Mouse (Mus musculus): ENCODE data around the gene Tmbim1. TPM values are rescaled to one million over a fixed set of nuclear protein-coding genes. Genes with fewer than 3 reads are reported as not detected.
A peak's percentile ranks its signal among the peaks of the same experiment; 100 is the strongest.

Gene Tmbim1
- total RNA-seq, 1 experiment: 38.0 TPM

DNA sequence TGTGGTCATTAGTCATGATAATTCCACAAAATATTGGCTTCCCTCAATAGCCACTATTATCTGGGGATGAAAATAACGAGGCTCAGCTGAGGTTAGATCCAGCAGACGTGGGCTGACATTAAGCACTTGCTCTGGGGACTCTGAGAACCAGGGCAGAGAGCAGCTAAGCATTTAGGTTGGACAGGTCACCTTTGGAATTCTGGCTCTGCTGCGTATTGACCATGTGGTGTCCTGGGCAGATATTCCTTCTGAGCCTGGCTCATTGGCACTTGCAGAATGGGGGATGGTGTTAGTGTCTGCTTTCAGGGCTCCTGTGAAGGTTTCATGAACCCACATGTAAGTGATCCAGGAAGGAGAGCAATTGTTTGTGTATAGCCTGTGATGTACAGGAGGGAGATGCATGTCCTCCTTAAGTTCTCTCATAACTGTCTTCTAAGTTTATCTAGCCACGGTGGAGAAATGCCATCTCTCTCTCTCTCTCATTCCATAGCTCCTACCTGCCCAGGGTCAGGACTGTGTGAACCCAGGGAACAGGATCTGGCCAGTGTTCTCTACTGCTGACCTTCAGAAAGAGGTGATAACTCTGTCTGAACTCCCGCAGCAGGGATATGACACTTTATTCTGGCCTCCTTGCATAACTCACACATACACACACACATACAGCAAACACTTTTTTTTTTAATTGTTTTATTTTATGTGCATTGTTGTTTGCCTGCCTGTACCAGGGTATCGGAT is 30.2 kb upstream of the Tmbim1 start:
- TF ChIP-seq MAFK (IDR thresholded peaks at IDR 0.05; ENCODE audit: insufficient read depth, low read depth, low read length) (no peak), CHD2 (IDR thresholded peaks at IDR 0.05; ENCODE audit: low read depth, low read length) (no peak), HCFC1 (IDR thresholded peaks at IDR 0.05; ENCODE audit: borderline replicate concordance, insufficient read depth, low read length) (no peak), ZC3H11A (IDR thresholded peaks at IDR 0.05; ENCODE audit: borderline replicate concordance, low read depth, low read length) (no peak)

DNA sequence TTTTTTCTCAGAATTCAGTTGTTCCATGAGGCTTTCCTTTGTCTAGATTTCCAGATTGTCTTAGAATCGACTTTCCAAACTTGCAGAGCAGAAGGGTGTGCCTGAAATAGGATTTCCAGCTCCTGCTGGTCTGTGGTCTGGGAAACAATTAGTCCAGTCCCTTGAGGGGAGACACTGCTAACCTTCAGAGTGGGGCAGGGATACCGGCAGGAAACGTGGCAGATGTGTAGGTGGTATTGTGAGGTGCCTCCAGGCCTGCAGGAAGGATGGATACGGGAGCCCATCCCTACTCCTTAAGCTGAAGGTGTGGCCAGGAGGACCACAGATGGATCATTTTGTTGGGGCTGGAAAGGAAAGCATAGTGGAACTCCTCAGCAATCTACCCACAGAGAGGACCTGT is 29.6 kb upstream of the Tmbim1 start:
- Histone ChIP-seq H3K4me3 (ENCODE audit: insufficient read depth in 1 of 2, low read depth in 1 of 2, low read length in 2 of 2, poor library complexity in 1 of 2, severe bottlenecking in 1 of 2) (no peak overlapping the region), H3K9ac (ENCODE audit: insufficient read depth, low read depth, low read length, poor library complexity, severe bottlenecking) (no peak overlapping the region), H3K36me3 (ENCODE audit: control insufficient read depth, insufficient read depth, low read length, poor library complexity, severe bottlenecking) (no peaks in the 10 kb centered on the region), H3K9me3 (ENCODE audit: control insufficient read depth, insufficient read depth, low read depth, low read length) (no peaks in the 10 kb centered on the region), H3K27ac (ENCODE audit: insufficient read depth, low read depth, low read length, poor library complexity, severe bottlenecking) (no peak overlapping the region), H3K4me1 (ENCODE audit: control insufficient read depth in 2 of 2, insufficient read depth in 2 of 2, low read length in 2 of 2, poor library complexity in 1 of 2) (peaks cover 4 to 14% of the 10 kb centered on the region in 2 experiments; a peak in 3 of 4 replicates)
- TF ChIP-seq CHD2 (IDR thresholded peaks at IDR 0.05; ENCODE audit: low read depth, low read length) (no peak), MAFK (IDR thresholded peaks at IDR 0.05; ENCODE audit: insufficient read depth, low read depth, low read length) (no peak), ZNF384 (IDR thresholded peaks at IDR 0.05; ENCODE audit: low read depth, low read length) (no peak), ZC3H11A (IDR thresholded peaks at IDR 0.05; ENCODE audit: borderline replicate concordance, low read depth, low read length) (no peak), HCFC1 (IDR thresholded peaks at IDR 0.05; ENCODE audit: borderline replicate concordance, insufficient read depth, low read length) (no peak)
- in situ Hi-C loops (cut with MboI; ENCODE audit: low sequenced_read_pairs in 2 of 2, unreplicated experiment in 2 of 2): no loop called here
- no peak for DNase-seq (ENCODE audit: low read depth, low spot score)

More for the DNA sequence above, 30.2 kb upstream of the Tmbim1 start:
- Histone ChIP-seq H3K4me3 (ENCODE audit: insufficient read depth in 1 of 2, low read depth in 1 of 2, low read length in 2 of 2, poor library complexity in 1 of 2, severe bottlenecking in 1 of 2) (no peak overlapping the region), H3K9ac (ENCODE audit: insufficient read depth, low read depth, low read length, poor library complexity, severe bottlenecking) (no peak overlapping the region), H3K9me3 (ENCODE audit: control insufficient read depth, insufficient read depth, low read depth, low read length) (no peaks in the 10 kb centered on the region), H3K4me1 (ENCODE audit: control insufficient read depth in 2 of 2, insufficient read depth in 2 of 2, low read length in 2 of 2, poor library complexity in 1 of 2) (peaks cover 4 to 14% of the 10 kb centered on the region in 2 experiments; a peak in 3 of 4 replicates), H3K27ac (ENCODE audit: insufficient read depth, low read depth, low read length, poor library complexity, severe bottlenecking) (no peak overlapping the region), H3K36me3 (ENCODE audit: control insufficient read depth, insufficient read depth, low read length, poor library complexity, severe bottlenecking) (no peaks in the 10 kb centered on the region; the same call in 1 of the 2 replicates)
- no peak for DNase-seq (ENCODE audit: low read depth, low spot score)
- in situ Hi-C loops (cut with MboI; ENCODE audit: low sequenced_read_pairs in 2 of 2, unreplicated experiment in 2 of 2): no loop called here

DNA sequence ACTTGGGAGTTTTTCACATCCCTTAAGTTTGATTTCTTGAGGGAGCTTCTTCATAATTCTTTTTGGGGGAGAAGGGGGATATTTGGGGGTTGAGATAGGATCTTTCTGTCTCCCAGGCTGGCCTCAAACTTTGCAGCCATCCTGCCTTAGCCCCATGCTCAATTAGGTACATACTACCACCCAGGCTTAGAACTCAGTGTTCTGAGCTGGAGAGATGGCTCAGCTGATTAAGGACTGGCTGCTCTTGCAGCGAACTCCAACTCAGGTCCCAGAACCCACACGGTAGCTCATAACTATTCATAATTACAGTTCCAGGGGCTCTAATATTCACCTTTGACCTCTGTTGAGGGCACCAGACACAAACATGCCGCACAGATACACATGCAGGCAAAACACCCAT is 29.2 kb upstream of the Tmbim1 start:
- no peak overlapping the region for H3K9ac ChIP-seq (ENCODE audit: insufficient read depth, low read depth, low read length, poor library complexity, severe bottlenecking)
- H3K4me1 ChIP-seq (ENCODE audit: control insufficient read depth in 2 of 2, insufficient read depth in 2 of 2, low read length in 2 of 2, poor library complexity in 1 of 2): peaks cover 4 to 14% of the 10 kb centered on the region in 2 experiments; a peak in 3 of 4 replicates
- H3K4me3 ChIP-seq (ENCODE audit: insufficient read depth in 1 of 2, low read depth in 1 of 2, low read length in 2 of 2, poor library complexity in 1 of 2, severe bottlenecking in 1 of 2): no peak overlapping the region
- DNase-seq (ENCODE audit: low read depth, low spot score): no peak
- H3K36me3 ChIP-seq (ENCODE audit: control insufficient read depth, insufficient read depth, low read length, poor library complexity, severe bottlenecking): no peaks in the 10 kb centered on the region
- no peak overlapping the region for H3K27ac ChIP-seq (ENCODE audit: insufficient read depth, low read depth, low read length, poor library complexity, severe bottlenecking)
- H3K9me3 ChIP-seq (ENCODE audit: control insufficient read depth, insufficient read depth, low read depth, low read length): no peaks in the 10 kb centered on the region
- in situ Hi-C loops (cut with MboI; ENCODE audit: low sequenced_read_pairs in 2 of 2, unreplicated experiment in 2 of 2): no loop called here
- no peak for TF ChIP-seq ZNF384 (IDR thresholded peaks at IDR 0.05; ENCODE audit: low read depth, low read length)
- TF ChIP-seq ZC3H11A (IDR thresholded peaks at IDR 0.05; ENCODE audit: borderline replicate concordance, low read depth, low read length): no peak
- TF ChIP-seq MAFK (IDR thresholded peaks at IDR 0.05; ENCODE audit: insufficient read depth, low read depth, low read length): no peak
- TF ChIP-seq CHD2 (IDR thresholded peaks at IDR 0.05; ENCODE audit: low read depth, low read length): no peak
- TF ChIP-seq HCFC1 (IDR thresholded peaks at IDR 0.05; ENCODE audit: borderline replicate concordance, insufficient read depth, low read length): no peak

DNA sequence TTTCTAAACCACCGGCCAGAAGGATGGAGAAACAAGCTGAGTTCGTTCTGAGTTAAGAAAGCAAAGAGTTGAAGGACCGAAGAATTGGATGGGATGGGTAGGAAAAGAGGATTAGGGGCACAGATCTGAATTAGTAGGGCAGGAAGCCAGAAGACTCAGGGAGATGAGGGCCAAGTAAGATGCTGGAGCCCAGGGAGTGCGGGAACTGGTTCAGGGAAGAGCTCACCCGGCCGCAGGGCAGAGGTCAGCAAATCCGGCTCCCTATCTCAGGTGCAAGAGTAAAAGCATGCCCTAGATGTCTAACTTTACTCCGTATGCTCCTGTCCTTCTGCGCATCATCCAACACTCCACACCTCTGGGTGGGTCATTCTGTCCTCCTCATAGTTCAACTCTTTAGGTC is 27.5 kb upstream of the Tmbim1 start:
- DNase-seq (ENCODE audit: low read depth, low spot score): no peak
- in situ Hi-C loops (cut with MboI; ENCODE audit: low sequenced_read_pairs in 2 of 2, unreplicated experiment in 2 of 2): no loop called here
- Histone ChIP-seq H3K4me3 (ENCODE audit: insufficient read depth in 1 of 2, low read depth in 1 of 2, low read length in 2 of 2, poor library complexity in 1 of 2, severe bottlenecking in 1 of 2) (peak overlapping the region; percentile 60 to 76), H3K4me1 (ENCODE audit: control insufficient read depth in 2 of 2, insufficient read depth in 2 of 2, low read length in 2 of 2, poor library complexity in 1 of 2) (peaks cover under 1 to 8% of the 10 kb centered on the region in 2 experiments; a peak in 2 of 4 replicates), H3K27ac (ENCODE audit: insufficient read depth, low read depth, low read length, poor library complexity, severe bottlenecking) (no peak overlapping the region), H3K9ac (ENCODE audit: insufficient read depth, low read depth, low read length, poor library complexity, severe bottlenecking) (peak overlapping the region; percentile 56), H3K36me3 (ENCODE audit: control insufficient read depth, insufficient read depth, low read length, poor library complexity, severe bottlenecking) (no peaks in the 10 kb centered on the region), H3K9me3 (ENCODE audit: control insufficient read depth, insufficient read depth, low read depth, low read length) (no peaks in the 10 kb centered on the region)
- TF ChIP-seq ZNF384 (IDR thresholded peaks at IDR 0.05; ENCODE audit: low read depth, low read length) (no peak), HCFC1 (IDR thresholded peaks at IDR 0.05; ENCODE audit: borderline replicate concordance, insufficient read depth, low read length) (no peak), CHD2 (IDR thresholded peaks at IDR 0.05; ENCODE audit: low read depth, low read length) (no peak), ZC3H11A (IDR thresholded peaks at IDR 0.05; ENCODE audit: borderline replicate concordance, low read depth, low read length) (no peak), MAFK (IDR thresholded peaks at IDR 0.05; ENCODE audit: insufficient read depth, low read depth, low read length) (no peak)

Measured in ES-E14 (cell line).